Mouse (Mus musculus): ENCODE data around the gene Lancl1. TPM values are rescaled to one million over a fixed set of nuclear protein-coding genes. Genes with fewer than 3 reads are reported as not detected.
A peak's percentile ranks its signal among the peaks of the same experiment; 100 is the strongest.

Gene Lancl1
- polyA plus RNA-seq, 1 experiment = 135 TPM

GRCm38 (mm10) chr1:67061456-67062085, 22.9 kb upstream of the Lancl1 start:
- H3K36me3 ChIP-seq (ENCODE audit: control insufficient read depth, insufficient read depth, low read length) = no peaks in the 10 kb centered on the region
- 12% methylated on average over 7 of the region's 7 CpGs for WGBS
- H3K27me3 ChIP-seq (ENCODE audit: control insufficient read depth, insufficient read depth, low read length) = no peaks in the 10 kb centered on the region
- no peak for TF ChIP-seq POLR2A (IDR thresholded peaks at IDR 0.05; ENCODE audit: control insufficient read depth, extremely low read depth, insufficient read depth, low read length, poor library complexity)
- TF ChIP-seq CTCF (IDR thresholded peaks at IDR 0.05; ENCODE audit: borderline replicate concordance, control insufficient read depth, extremely low read depth, insufficient read depth, low read length, poor library complexity) = no peak
- DNase-seq = peak; percentile 67
- no peak overlapping the region for H3K27ac ChIP-seq (ENCODE audit: control insufficient read depth, insufficient read depth, low read length)
- no peak overlapping the region for H3K4me3 ChIP-seq (ENCODE audit: control insufficient read depth, insufficient read depth, low read length)
- H3K4me1 ChIP-seq (replicated peaks; ENCODE audit: control insufficient read depth, insufficient read depth, low read length) = no peaks in the 10 kb centered on the region

DNA sequence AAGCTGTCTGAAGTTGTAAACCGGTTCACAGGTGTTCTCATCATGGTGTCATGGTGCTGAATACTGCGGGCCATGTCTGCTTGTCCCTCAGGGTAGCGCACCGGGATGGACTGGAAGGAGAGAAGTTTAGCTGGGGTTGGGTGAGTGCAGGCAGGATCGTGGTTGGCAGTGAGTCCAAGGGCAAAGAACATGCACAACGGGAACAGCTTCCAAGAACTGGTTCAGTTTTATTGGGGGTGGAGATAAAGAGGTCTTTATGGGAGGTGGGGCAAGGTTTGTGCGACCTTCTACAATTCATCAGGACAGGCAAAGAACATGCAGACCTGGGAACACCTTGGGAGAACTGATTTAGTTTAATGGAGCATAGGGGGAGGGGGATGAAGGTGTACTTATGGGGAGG, 17.1 kb upstream of the Lancl1 start:
- no peaks in the 10 kb centered on the region for H3K4me1 ChIP-seq (replicated peaks; ENCODE audit: control insufficient read depth, insufficient read depth, low read length)
- H3K27me3 ChIP-seq (ENCODE audit: control insufficient read depth, insufficient read depth, low read length) = no peaks in the 10 kb centered on the region
- no peak overlapping the region for H3K27ac ChIP-seq (ENCODE audit: control insufficient read depth, insufficient read depth, low read length)
- no peaks in the 10 kb centered on the region for H3K36me3 ChIP-seq (ENCODE audit: control insufficient read depth, insufficient read depth, low read length)
- no peak for DNase-seq
- H3K4me3 ChIP-seq (ENCODE audit: control insufficient read depth, insufficient read depth, low read length) = no peak overlapping the region
- WGBS = 94% methylated on average over 7 of the region's 7 CpGs
- TF ChIP-seq POLR2A (IDR thresholded peaks at IDR 0.05; ENCODE audit: control insufficient read depth, extremely low read depth, insufficient read depth, low read length, poor library complexity) = no peak
- no peak for TF ChIP-seq CTCF (IDR thresholded peaks at IDR 0.05; ENCODE audit: borderline replicate concordance, control insufficient read depth, extremely low read depth, insufficient read depth, low read length, poor library complexity)

- WGBS = 87% methylated on average over 4 of the region's 4 CpGs
- Histone ChIP-seq H3K27me3 (ENCODE audit: control insufficient read depth, insufficient read depth, low read length) (no peaks in the 10 kb centered on the region), H3K36me3 (ENCODE audit: control insufficient read depth, insufficient read depth, low read length) (no peaks in the 10 kb centered on the region), H3K27ac (ENCODE audit: control insufficient read depth, insufficient read depth, low read length) (no peak overlapping the region), H3K4me3 (ENCODE audit: control insufficient read depth, insufficient read depth, low read length) (no peak overlapping the region), H3K4me1 (replicated peaks; ENCODE audit: control insufficient read depth, insufficient read depth, low read length) (no peaks in the 10 kb centered on the region)
- TF ChIP-seq POLR2A (IDR thresholded peaks at IDR 0.05; ENCODE audit: control insufficient read depth, extremely low read depth, insufficient read depth, low read length, poor library complexity) = no peak
- TF ChIP-seq CTCF (IDR thresholded peaks at IDR 0.05; ENCODE audit: borderline replicate concordance, control insufficient read depth, extremely low read depth, insufficient read depth, low read length, poor library complexity) = no peak
- no peak for DNase-seq
Observed at GRCm38 (mm10) chr1:67052721-67053120, 14.0 kb upstream of the Lancl1 start.

DNA sequence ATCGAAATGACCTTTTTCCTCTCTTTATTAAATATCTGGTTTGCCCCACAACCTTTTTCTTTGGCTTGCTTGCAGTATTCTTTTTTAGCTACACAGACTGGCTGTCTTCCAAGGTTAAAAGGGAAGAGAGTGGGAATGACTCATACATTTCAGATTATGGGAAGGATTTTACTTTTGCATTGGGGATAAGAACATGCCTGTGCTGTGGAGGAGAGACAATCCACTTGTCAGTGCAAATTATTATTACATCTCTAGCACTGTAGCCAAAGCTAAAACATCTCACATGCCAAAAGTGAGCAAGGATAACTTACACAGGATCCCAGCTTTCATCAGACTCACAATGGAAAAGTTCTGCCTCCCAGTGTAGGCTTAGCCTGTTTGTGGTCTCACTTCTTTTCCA, 10.9 kb upstream of the Lancl1 start:
- 66% methylated on average over 1 of the region's 1 CpGs for WGBS

DNA sequence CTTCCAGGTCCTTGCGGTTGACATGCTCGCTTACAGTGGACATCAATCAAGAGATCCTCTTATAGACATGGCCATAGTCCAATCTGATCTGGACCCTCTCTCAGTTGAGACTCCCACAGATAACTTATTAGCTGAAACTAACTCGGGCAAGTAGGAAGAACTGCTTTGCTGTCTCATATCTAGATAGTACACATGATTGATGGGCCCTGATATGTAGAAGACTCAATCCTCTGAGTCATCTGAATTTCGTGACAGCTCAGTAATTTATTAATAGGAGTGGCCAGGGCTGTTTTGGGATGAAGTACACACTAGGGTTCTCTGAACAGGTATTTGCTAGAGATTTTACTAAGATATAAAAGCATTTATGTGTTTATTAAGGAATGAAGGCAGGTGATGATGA, 10.0 kb upstream of the Lancl1 start:
- no peak for TF ChIP-seq CTCF (IDR thresholded peaks at IDR 0.05; ENCODE audit: borderline replicate concordance, control insufficient read depth, extremely low read depth, insufficient read depth, low read length, poor library complexity)
- no peak for TF ChIP-seq POLR2A (IDR thresholded peaks at IDR 0.05; ENCODE audit: control insufficient read depth, extremely low read depth, insufficient read depth, low read length, poor library complexity)
- H3K27me3 ChIP-seq (ENCODE audit: control insufficient read depth, insufficient read depth, low read length) = no peaks in the 10 kb centered on the region
- WGBS = 65% methylated on average over 4 of the region's 4 CpGs

More for the DNA sequence above, 10.9 kb upstream of the Lancl1 start:
- Histone ChIP-seq H3K4me3 (ENCODE audit: control insufficient read depth, insufficient read depth, low read length) (no peak overlapping the region), H3K27me3 (ENCODE audit: control insufficient read depth, insufficient read depth, low read length) (no peaks in the 10 kb centered on the region), H3K27ac (ENCODE audit: control insufficient read depth, insufficient read depth, low read length) (no peak overlapping the region), H3K36me3 (ENCODE audit: control insufficient read depth, insufficient read depth, low read length) (no peaks in the 10 kb centered on the region), H3K4me1 (replicated peaks; ENCODE audit: control insufficient read depth, insufficient read depth, low read length) (no peaks in the 10 kb centered on the region)
- no peak for TF ChIP-seq POLR2A (IDR thresholded peaks at IDR 0.05; ENCODE audit: control insufficient read depth, extremely low read depth, insufficient read depth, low read length, poor library complexity)
- no peak for TF ChIP-seq CTCF (IDR thresholded peaks at IDR 0.05; ENCODE audit: borderline replicate concordance, control insufficient read depth, extremely low read depth, insufficient read depth, low read length, poor library complexity)
- DNase-seq = no peak

DNA sequence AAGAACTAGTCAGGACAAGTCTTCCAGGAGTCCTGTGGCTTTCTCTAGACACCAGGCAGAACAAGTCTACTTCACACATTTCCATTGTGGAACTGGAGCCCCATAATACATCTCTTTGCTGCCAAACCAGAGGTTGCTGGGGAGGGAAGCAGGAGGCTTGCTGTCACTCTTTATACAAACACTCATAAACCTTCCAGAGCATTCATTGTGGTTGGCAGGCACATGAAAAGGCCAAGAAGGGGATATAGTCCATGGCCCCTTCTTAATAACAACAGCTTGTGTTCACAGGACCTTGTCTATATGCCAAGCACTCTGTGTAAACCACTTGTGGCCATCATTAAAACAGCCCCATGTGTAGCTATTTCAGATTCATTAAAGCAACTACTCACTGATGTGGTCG, 6.4 kb upstream of the Lancl1 start:
- no peak for DNase-seq
- Histone ChIP-seq H3K4me3 (ENCODE audit: control insufficient read depth, insufficient read depth, low read length) (no peak overlapping the region), H3K36me3 (ENCODE audit: control insufficient read depth, insufficient read depth, low read length) (no peaks in the 10 kb centered on the region), H3K27ac (ENCODE audit: control insufficient read depth, insufficient read depth, low read length) (no peak overlapping the region), H3K4me1 (replicated peaks; ENCODE audit: control insufficient read depth, insufficient read depth, low read length) (no peaks in the 10 kb centered on the region), H3K27me3 (ENCODE audit: control insufficient read depth, insufficient read depth, low read length) (no peaks in the 10 kb centered on the region)
- 83% methylated on average over 1 of the region's 1 CpGs for WGBS
- TF ChIP-seq CTCF (IDR thresholded peaks at IDR 0.05; ENCODE audit: borderline replicate concordance, control insufficient read depth, extremely low read depth, insufficient read depth, low read length, poor library complexity) (no peak), POLR2A (IDR thresholded peaks at IDR 0.05; ENCODE audit: control insufficient read depth, extremely low read depth, insufficient read depth, low read length, poor library complexity) (no peak)

More for the DNA sequence above, 10.0 kb upstream of the Lancl1 start:
- H3K4me3 ChIP-seq (ENCODE audit: control insufficient read depth, insufficient read depth, low read length) = no peak overlapping the region
- no peak overlapping the region for H3K27ac ChIP-seq (ENCODE audit: control insufficient read depth, insufficient read depth, low read length)
- no peaks in the 10 kb centered on the region for H3K4me1 ChIP-seq (replicated peaks; ENCODE audit: control insufficient read depth, insufficient read depth, low read length)
- no peak for DNase-seq
- no peaks in the 10 kb centered on the region for H3K36me3 ChIP-seq (ENCODE audit: control insufficient read depth, insufficient read depth, low read length)

- no peak overlapping the region for H3K27ac ChIP-seq (ENCODE audit: control insufficient read depth, insufficient read depth, low read length)
- no peak for DNase-seq
- TF ChIP-seq POLR2A (IDR thresholded peaks at IDR 0.05; ENCODE audit: control insufficient read depth, extremely low read depth, insufficient read depth, low read length, poor library complexity) (no peak), CTCF (IDR thresholded peaks at IDR 0.05; ENCODE audit: borderline replicate concordance, control insufficient read depth, extremely low read depth, insufficient read depth, low read length, poor library complexity) (no peak)
- 61% methylated on average over 7 of the region's 7 CpGs for WGBS
- 0 out of 2 replicates have a peak, but pooled peaks cover 3% of the 10 kb centered on the region for H3K4me1 ChIP-seq (replicated peaks; ENCODE audit: control insufficient read depth, insufficient read depth, low read length)
- no peak overlapping the region for H3K4me3 ChIP-seq (ENCODE audit: control insufficient read depth, insufficient read depth, low read length)
- H3K36me3 ChIP-seq (ENCODE audit: control insufficient read depth, insufficient read depth, low read length) = no peaks in the 10 kb centered on the region
- H3K27me3 ChIP-seq (ENCODE audit: control insufficient read depth, insufficient read depth, low read length) = no peaks in the 10 kb centered on the region
Observed at GRCm38 (mm10) chr1:67042583-67042982, 3.9 kb upstream of the Lancl1 start.
